Mouse (Mus musculus) hindbrain, embryonic 13.5 days (tissue): Measurements from ENCODE around the gene Foxf1. TPM values are rescaled to one million over a fixed set of nuclear protein-coding genes. Genes with fewer than 3 reads are reported as not detected.

Source experiments
- ATAC-seq: fragments of 200-750 bp; cut with Nextera tagmentation; 2 replicates; pipeline ENCODE4 v1.8.0; 2017; ENCODE audit warnings: moderate TSS enrichment; ENCODE audit not compliant: low FRiP score
- H3K27ac ChIP-seq: fragments of 300-500 bp; sonication (generic); 2 replicates; pipeline ENCODE4 v1.5.1; 2015; ENCODE audit warnings: inconsistent platforms, mild to moderate bottlenecking, moderate library complexity
- H3K27me3 ChIP-seq: fragments of 300-500 bp; sonication (generic); 2 replicates; pipeline ENCODE4 v1.6.1; 2015; ENCODE audit warnings: mild to moderate bottlenecking, inconsistent platforms
- H3K36me3 ChIP-seq: fragments of 300-500 bp; sonication (generic); 2 replicates; pipeline ENCODE4 v1.6.1; 2015; ENCODE audit warnings: mild to moderate bottlenecking, inconsistent platforms
- H3K4me1 ChIP-seq: fragments of 300-500 bp; sonication (generic); replicated peaks from 2 replicates; pipeline ENCODE4 v1.6.1; 2015; ENCODE audit warnings: inconsistent platforms
- H3K4me2 ChIP-seq: fragments of 300-500 bp; sonication (generic); 2 replicates; pipeline ENCODE4 v1.6.1; 2015; ENCODE audit warnings: inconsistent platforms, mild to moderate bottlenecking, moderate library complexity
- H3K4me3 ChIP-seq: fragments of 300-500 bp; sonication (generic); 2 replicates; pipeline ENCODE4 v1.5.1; 2015; ENCODE audit warnings: mild to moderate bottlenecking, inconsistent platforms
- H3K9ac ChIP-seq: fragments of 300-500 bp; sonication (generic); 2 replicates; pipeline ENCODE4 v1.6.1; 2015; ENCODE audit warnings: mild to moderate bottlenecking, inconsistent platforms
- H3K9me3 ChIP-seq: fragments of 300-500 bp; sonication (generic); 2 replicates; pipeline ENCODE4 v1.6.1; 2016; ENCODE audit warnings: inconsistent platforms
- WGBS: fragments of 180-500 bp; shearing (Covaris S2); methylation state at CpG from one replicate; pipeline ENCODE4 v1.1.7; 2015; 5-methylcytosine and 5-hydroxymethylcytosine counted together
- microRNA-seq: library from miRNA; unstranded; fragments of <30 nt; microRNA quantifications from one replicate; pipeline ENCODE4, GENCODE M21; 2016
- polyA plus RNA-seq: library from polyadenylated mRNA; unstranded; fragments of >200 nt; fragmentation: Nextera tagmentation; extraction: Ambion mirVana; gene quantifications from 2 replicates; pipeline ENCODE4 v1.2.1, GENCODE M21; 2015

Foxf1 gene
- polyA plus RNA-seq, 1 experiment from 2014 or later, result 0.96 TPM

DNA sequence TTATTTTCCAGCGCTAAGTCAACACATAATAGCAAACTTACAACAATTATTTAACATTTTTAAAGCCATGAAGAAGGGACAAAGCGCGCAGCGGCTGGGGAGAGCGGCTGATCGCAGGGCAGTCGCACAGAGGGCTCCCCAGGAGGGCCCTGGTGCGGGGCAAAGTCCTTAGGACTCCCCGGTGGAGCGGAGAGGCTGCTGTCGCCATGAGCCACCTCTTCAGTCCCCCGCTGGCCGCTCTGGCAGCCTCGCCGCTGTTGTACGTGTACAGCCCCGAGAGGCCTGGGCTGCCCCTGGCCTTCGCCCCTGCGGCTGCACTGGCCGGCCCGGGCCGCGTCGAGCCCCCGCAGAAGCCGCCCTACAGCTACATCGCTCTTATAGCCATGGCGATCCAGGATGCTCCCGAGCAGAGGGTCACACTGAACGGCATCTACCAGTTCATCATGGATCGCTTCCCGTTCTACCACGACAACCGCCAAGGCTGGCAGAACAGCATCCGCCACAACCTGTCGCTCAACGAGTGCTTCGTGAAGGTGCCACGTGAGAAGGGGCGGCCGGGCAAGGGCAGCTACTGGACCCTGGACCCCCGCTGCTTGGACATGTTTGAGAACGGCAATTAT is 43.7 kb downstream of the Foxf1 start, which contains the start of gene Foxl1:
Gene Foxl1, plus strand, starts transcription at position 185 of the 620 bp plus-strand sequence.
- H3K4me3 ChIP-seq, result peak within 1 kb of the TSS; percentile 5
- 1% methylated on average over 43 of the region's 43 CpGs for WGBS

DNA sequence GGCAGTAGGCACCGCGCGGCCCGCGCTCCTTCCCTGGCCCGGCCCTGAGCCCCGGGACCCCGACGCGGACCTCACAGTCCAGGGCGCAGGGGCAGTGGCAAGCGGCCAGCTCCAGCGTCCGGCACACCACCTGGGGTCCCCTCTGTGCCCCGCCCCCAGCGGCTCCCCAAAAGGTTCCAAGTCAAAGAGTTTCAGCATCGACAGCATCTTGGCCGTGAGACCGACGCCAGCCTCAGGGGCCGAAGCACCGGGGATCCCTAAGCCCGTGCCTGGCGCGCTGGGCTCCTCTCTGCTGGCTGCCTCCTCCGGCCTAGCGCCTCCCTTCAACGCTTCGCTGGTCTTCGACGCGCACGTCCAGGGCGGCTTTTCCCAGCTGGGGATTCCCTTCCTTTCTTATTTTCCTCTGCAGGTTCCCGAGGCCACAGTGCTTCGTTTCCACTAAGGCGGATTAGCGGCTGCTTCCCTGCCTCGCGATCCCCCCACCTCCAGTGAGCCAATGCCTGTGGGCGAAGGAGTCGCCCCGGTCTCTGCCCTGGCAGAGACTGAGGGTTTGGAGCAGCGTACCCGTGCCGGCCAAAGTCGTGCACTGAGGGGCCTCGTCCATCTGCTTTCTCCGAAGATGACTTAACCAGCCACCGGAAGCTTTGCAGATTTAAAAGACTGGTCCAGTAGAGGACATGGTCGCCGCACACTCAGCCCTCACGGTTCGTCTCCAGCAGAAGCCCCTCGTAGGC is 44.5 kb downstream of the Foxf1 start:
- peak overlapping the region; percentile 3; the same call in 1 of the 2 replicates for H3K4me2 ChIP-seq
- peaks cover 99% of the 10 kb centered on the region for H3K27me3 ChIP-seq
- peaks cover 3% of the 10 kb centered on the region; the same call in 1 of the 2 replicates for H3K9me3 ChIP-seq
- H3K9ac ChIP-seq, result no peak overlapping the region
- peak overlapping the region; percentile 5 for H3K4me3 ChIP-seq
- 2% methylated on average over 55 of the region's 55 CpGs for WGBS
- no peaks in the 10 kb centered on the region for H3K36me3 ChIP-seq
- no peak overlapping the region for H3K27ac ChIP-seq
- ATAC-seq, result no peak
- H3K4me1 ChIP-seq, result peaks cover 30% of the 10 kb centered on the region

More for the DNA sequence above, 43.7 kb downstream of the Foxf1 start, which contains the start of gene Foxl1:
- H3K27me3 ChIP-seq, result peaks cover 100% of the 10 kb centered on the region
- ATAC-seq, result no peak
- no peak within 1 kb of the TSS for H3K9ac ChIP-seq
- peaks cover 3% of the 10 kb centered on the region; the same call in 1 of the 2 replicates for H3K9me3 ChIP-seq
- H3K27ac ChIP-seq, result no peak within 1 kb of the TSS
- H3K4me1 ChIP-seq, result peaks cover 30% of the 10 kb centered on the region
- H3K36me3 ChIP-seq, result no peaks in the 10 kb centered on the region
- peak within 1 kb of the TSS; percentile 3; the same call in 1 of the 2 replicates for H3K4me2 ChIP-seq

DNA sequence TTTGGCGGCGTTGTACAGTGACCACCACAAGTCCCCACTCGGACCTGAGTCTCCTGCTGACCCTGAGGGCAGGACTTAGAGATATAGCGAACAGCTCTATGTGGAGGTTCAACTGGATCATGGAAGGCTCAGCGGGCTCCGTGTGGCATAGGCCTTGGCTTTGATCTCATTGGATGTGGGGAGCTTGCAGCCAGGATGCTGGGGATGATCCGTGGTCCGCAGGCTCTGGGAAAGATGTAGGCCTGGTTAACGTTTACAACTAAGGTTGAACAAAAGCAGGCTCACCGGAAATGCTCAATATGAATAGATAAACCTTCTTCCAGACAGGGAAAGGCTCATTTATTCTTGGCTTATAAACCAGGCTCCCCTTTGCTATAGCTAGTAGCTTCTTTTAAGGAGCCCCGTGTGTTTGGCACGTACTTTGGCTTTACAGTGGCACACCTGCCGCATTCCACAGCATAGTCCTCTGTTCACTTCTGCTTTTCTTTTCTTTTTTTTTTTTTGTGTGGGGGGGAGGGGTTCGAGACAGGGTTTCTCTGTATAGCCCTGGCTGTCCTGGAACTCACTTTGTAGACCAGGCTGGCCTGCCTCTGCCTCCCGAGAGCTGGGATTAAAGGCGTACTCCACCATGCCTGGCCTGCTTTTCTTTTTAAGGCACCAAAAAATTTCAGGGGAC is 45.2 kb downstream of the Foxf1 start:
- H3K9me3 ChIP-seq, result no peaks in the 10 kb centered on the region
- no peak overlapping the region for H3K27ac ChIP-seq
- H3K4me2 ChIP-seq, result no peak overlapping the region
- no peak overlapping the region for H3K4me3 ChIP-seq
- WGBS, result 17% methylated on average over 16 of the region's 16 CpGs
- peaks cover 30% of the 10 kb centered on the region for H3K4me1 ChIP-seq
- no peak for ATAC-seq
- H3K27me3 ChIP-seq, result peaks cover 99% of the 10 kb centered on the region
- H3K9ac ChIP-seq, result no peak overlapping the region
- no peaks in the 10 kb centered on the region for H3K36me3 ChIP-seq

DNA sequence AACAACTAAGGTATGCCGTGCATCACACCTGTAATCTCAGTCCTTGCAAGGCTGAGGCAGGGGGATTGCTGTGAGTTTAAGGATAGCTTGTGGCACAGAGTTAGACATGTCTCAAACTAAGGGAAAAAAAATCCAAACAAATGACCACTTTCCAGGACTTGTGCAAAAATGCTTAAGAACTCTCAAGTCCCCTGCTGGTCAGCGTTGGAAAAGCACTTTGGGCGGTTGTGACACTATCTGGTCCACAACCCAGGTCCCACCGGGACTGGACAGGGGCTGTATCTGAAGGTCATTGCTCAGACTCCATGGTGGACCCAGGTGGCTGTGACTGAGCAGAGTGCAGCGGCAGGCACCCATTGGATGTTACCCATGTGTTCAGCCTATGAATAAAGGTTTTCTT is 46.3 kb downstream of the Foxf1 start:
- Histone ChIP-seq H3K9me3 (no peaks in the 10 kb centered on the region), H3K4me3 (no peak overlapping the region), H3K36me3 (no peaks in the 10 kb centered on the region), H3K9ac (no peak overlapping the region), H3K27me3 (peaks cover 99% of the 10 kb centered on the region), H3K27ac (no peak overlapping the region), H3K4me2 (no peak overlapping the region), H3K4me1 (peaks cover 23% of the 10 kb centered on the region)
- 33% methylated on average over 5 of the region's 5 CpGs for WGBS
- ATAC-seq, result no peak

DNA sequence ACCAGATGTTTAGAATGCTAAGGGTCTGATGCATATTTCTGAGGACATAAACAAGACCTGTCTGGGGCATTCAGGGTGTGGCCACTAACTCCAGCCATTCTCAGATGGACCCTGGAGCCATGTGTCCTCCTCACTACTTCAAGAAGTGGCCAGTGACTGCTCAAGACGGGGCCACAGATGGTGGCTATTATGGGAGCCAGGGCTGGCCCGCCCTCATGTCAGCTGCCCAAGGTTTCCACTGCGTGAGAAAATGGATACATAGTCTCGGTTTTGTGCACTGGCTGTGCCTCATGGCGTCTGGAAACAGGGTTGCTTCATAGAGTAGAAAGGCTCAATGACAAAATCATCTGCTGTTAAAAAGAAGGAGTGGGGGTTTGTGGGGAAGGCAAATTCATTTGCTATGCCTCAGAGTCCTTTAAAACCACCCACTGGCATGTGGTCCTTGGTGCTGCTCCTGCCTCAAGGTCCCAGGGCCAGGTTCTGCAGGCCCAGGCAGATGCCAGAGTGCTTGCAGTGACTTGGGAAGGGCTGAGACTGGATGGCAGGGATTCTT is 48.9 kb downstream of the Foxf1 start:
- no peak for ATAC-seq
- Histone ChIP-seq H3K9ac (no peak overlapping the region), H3K27me3 (peaks cover 78% of the 10 kb centered on the region), H3K4me1 (peaks cover 13% of the 10 kb centered on the region), H3K4me2 (no peak overlapping the region), H3K27ac (no peak overlapping the region), H3K36me3 (no peaks in the 10 kb centered on the region), H3K9me3 (no peaks in the 10 kb centered on the region), H3K4me3 (no peak overlapping the region)
- 65% methylated on average over 5 of the region's 5 CpGs for WGBS

DNA sequence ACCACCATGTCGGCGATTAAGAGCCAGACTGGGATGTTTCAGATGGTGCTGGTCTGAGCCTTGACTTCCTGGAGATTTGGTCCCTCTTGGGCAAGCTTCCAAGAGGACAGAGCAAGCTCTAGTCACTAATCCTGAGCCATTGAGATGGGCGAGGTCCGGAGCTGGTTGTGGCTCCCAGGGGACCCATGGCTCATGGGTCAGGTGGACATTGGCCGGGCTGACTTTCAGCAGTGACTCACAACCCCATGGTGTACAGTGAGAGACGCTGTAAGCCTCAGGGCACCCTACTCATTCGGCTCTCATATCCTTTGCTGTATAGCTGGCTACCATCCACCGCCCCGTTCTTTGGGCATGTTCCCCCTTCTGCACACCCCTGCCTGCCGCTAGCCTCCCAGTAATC is 49.9 kb downstream of the Foxf1 start:
- peaks cover 67% of the 10 kb centered on the region for H3K27me3 ChIP-seq
- 89% methylated on average over 10 of the region's 10 CpGs for WGBS
- no peak overlapping the region for H3K27ac ChIP-seq
- no peak for ATAC-seq
- H3K36me3 ChIP-seq, result no peaks in the 10 kb centered on the region
- H3K4me2 ChIP-seq, result no peak overlapping the region
- no peak overlapping the region for H3K4me3 ChIP-seq
- peaks cover 2% of the 10 kb centered on the region; the same call in 1 of the 2 replicates for H3K4me1 ChIP-seq
- no peaks in the 10 kb centered on the region for H3K9me3 ChIP-seq
- H3K9ac ChIP-seq, result no peak overlapping the region

DNA sequence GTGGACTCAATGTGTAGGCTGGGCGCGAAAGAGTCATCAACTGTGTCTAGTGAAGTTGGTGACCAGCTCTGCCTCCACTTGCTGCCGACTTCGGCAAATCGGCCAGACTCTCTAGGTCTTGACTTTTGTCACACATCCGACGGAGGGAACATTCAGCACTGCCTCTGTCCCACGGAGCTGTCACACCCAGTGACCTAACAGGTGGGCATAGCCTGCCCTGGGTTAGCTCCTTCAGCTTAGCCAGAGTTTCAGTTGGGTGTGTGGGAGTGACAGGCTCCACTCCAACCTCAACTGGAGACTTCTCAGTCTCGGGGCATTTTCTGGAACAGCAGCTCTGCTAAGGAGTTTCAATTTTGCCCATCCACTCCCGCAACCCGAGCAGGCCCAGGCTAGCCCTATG is 50.3 kb downstream of the Foxf1 start:
- no peak overlapping the region for H3K4me3 ChIP-seq
- no peak for ATAC-seq
- H3K4me1 ChIP-seq, result no peaks in the 10 kb centered on the region
- H3K36me3 ChIP-seq, result no peaks in the 10 kb centered on the region
- no peak overlapping the region for H3K27ac ChIP-seq
- no peaks in the 10 kb centered on the region for H3K9me3 ChIP-seq
- peaks cover 63% of the 10 kb centered on the region for H3K27me3 ChIP-seq
- no peak overlapping the region for H3K4me2 ChIP-seq
- H3K9ac ChIP-seq, result no peak overlapping the region
- 87% methylated on average over 11 of the region's 11 CpGs for WGBS

DNA sequence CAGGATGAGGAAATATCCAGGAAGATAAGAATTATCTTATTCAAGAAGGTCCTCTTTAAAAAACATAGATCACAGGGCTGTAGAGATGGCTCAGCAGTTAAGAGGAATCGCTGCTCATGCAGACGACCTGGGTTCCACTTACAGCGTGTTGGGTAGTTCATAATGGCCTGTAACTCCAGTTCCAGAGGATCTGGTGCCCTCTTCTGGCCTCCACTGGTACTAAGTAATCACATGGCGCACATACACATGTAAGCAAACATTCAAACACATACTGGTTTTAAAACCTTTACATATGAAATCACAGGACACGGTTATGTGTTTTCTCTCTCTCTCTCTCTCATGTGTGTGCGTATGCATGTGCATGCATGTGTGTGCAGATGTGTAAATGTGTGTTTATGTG is 52.7 kb downstream of the Foxf1 start:
- Histone ChIP-seq H3K36me3 (no peaks in the 10 kb centered on the region), H3K27ac (no peak overlapping the region), H3K9ac (no peak overlapping the region), H3K4me1 (no peaks in the 10 kb centered on the region), H3K9me3 (no peaks in the 10 kb centered on the region), H3K27me3 (peaks cover 44% of the 10 kb centered on the region), H3K4me3 (no peak overlapping the region), H3K4me2 (no peak overlapping the region)
- WGBS, result 95% methylated on average over 6 of the region's 6 CpGs
- no peak for ATAC-seq

Small RNAs within 50 kb of the gene (microRNA-seq; reads per million reads assigned to microRNA genes)
- not detected for gene Gm27530

Other genes starting within 250 kb of the Foxf1 start
- gene Mthfsd, start 24.0 kb downstream of the Foxf1 start, polyA plus RNA-seq, result 53.8 and 54.1 TPM in 2 replicates
- 2.8 and 4.1 TPM in 2 replicates for gene Foxc2, start 31.8 kb downstream of the Foxf1 start, polyA plus RNA-seq
- gene Foxl1, start 43.6 kb downstream of the Foxf1 start, polyA plus RNA-seq, result 0.16 and 0.27 TPM in 2 replicates